ENCODE assay signal across 10 mouse cellular contexts in the genomic region with DNA sequence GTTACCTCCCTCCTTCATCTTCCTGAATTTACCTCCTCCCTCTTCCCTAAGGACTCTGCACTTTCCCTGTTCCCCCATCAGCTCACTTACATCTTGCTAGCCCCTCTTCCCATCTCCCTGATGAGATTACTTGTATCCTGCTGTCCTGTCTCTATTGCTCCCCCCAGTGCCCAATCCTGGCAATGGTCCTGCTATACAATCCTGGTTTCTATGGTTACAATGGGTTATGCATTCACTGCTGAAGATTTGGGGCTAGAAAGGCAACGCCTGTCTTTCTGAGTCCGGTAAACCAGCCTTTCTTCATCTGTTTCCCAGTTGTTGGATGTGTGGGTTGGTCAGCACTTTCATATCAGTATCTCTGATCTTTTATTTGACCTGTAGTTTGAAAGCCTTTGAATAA. TPM values are rescaled to one million over a fixed set of nuclear protein-coding genes. Genes with fewer than 3 reads are reported as not detected.
DNase-seq lines count a peak whose midpoint lies in the region; ATAC-seq and TF ChIP-seq lines count a peak whose summit lies in the region.
"Had no signal": no experiment of that assay in that cellular context is flagged by ENCODE, and none has a peak within 500 bp of the region (broad histone marks: within the 10 kb centered on the region; RNA-seq: fewer than 3 reads in every experiment).

No protein-coding gene starts in this region.

- intact Hi-C loops in heart, postnatal 36 days (cut with DNase I), result no loop called here

- H3K4me2 ChIP-seq in stomach, postnatal 0 days (replicated peaks; ENCODE audit: low read depth), result no peak overlapping the region

- no peak overlapping the region for H3K9ac ChIP-seq in stomach, postnatal 0 days (ENCODE audit: low read length)

- ATAC-seq in granulocyte monocyte progenitor cell, adult 5-6 weeks (replicated peaks; ENCODE audit: poor library complexity, severe bottlenecking), result peak; percentile 70
- peak; percentile 70 for ATAC-seq in megakaryocyte progenitor cell, adult 5-6 weeks (replicated peaks; ENCODE audit: poor library complexity)
- ATAC-seq in stomach, postnatal 0 days (ENCODE audit: low FRiP score, low TSS enrichment), result no peak

- peak; percentile 26 to 37 for DNase-seq in adrenal gland, postnatal 36 days
- no peak for DNase-seq in adrenal gland, postnatal 4 days (ENCODE audit: low spot score in 2 of 2)
- peak; percentile 77 for DNase-seq in 416B (ENCODE audit: low read depth)
- DNase-seq in cerebellum, postnatal 14 days, result peak; percentile 26 to 36
- peak; percentile 35 for DNase-seq in stomach, postnatal 0 days (ENCODE audit: low spot score)
- no peak for DNase-seq in heart, postnatal 36 days

- no peaks in the 10 kb centered on the region for H3K9me3 ChIP-seq in stomach, postnatal 0 days (ENCODE audit: control insufficient read depth, low read length)

- H3K4me3 ChIP-seq in stomach, postnatal 0 days (ENCODE audit: low read depth, low read length), result no peak overlapping the region

- TF ChIP-seq EP300 in stomach, postnatal 0 days (optimal IDR thresholded peaks at IDR 0.05), result no peak

- H3K36me3 ChIP-seq in stomach, postnatal 0 days (ENCODE audit: control insufficient read depth, insufficient read depth, low read length), result no peaks in the 10 kb centered on the region

- no peaks in the 10 kb centered on the region for H3K4me1 ChIP-seq in stomach, postnatal 0 days (replicated peaks; ENCODE audit: control insufficient read depth, insufficient read depth)

- WGBS in stomach, postnatal 0 days, result 26% methylated on average over 2 of the region's 2 CpGs

- TF ChIP-seq CTCF in stomach, postnatal 0 days (IDR thresholded peaks at IDR 0.05; ENCODE audit: low read depth), result peak; percentile 66

- no peaks in the 10 kb centered on the region for H3K27me3 ChIP-seq in stomach, postnatal 0 days (ENCODE audit: control insufficient read depth, insufficient read depth, low read length)

- no peak overlapping the region for H3K27ac ChIP-seq in stomach, postnatal 0 days (replicated peaks)

RNA-seq across cellular contexts. Expression of gene Lect2, which starts 6.1 kb away (rescaled TPM):
- total RNA-seq in adrenal gland, postnatal 36 days (2021), result not detected
- total RNA-seq in adrenal gland, postnatal 4 days (2021), result 10 to 100 TPM in 1 of 2 experiments, under 1 TPM in 1; 0.98 to 24.8 TPM
- total RNA-seq in granulocyte monocyte progenitor cell, adult 5-6 weeks (2014; fragmentation: Nextera tagmentation), result not detected in 2 replicates
- not detected in 2 replicates for total RNA-seq in granulocyte monocyte progenitor cell, adult 5-6 weeks (2017)
- not detected in 2 replicates for total RNA-seq in megakaryocyte progenitor cell, adult 5-6 weeks (2015)
- not detected in 2 replicates for total RNA-seq in megakaryocyte progenitor cell, adult 5-6 weeks (2017)
- polyA plus RNA-seq in stomach, postnatal 0 days (2015; fragmentation: Nextera tagmentation; extraction: Ambion mirVana), result 0.19 and 0.27 TPM in 2 replicates
- not detected for total RNA-seq in heart, postnatal 36 days (2021)
- total RNA-seq: hematopoietic stem cell, adult 5-6 weeks had no signal
- polyA plus RNA-seq: neural tube, embryonic 14.5 days had no signal

RNA-seq across cellular contexts. Expression of gene Fbxl21, which starts 32.1 kb away (rescaled TPM):
- 1 to 10 TPM; 2.0 to 5.5 TPM for total RNA-seq in adrenal gland, postnatal 36 days (2021)
- 1 to 10 TPM; 7.1 to 8.3 TPM for total RNA-seq in adrenal gland, postnatal 4 days (2021)
- 1.3 TPM in 1 of 2 replicates, not detected in the other for total RNA-seq in granulocyte monocyte progenitor cell, adult 5-6 weeks (2014; fragmentation: Nextera tagmentation)
- 0.22 and 0.57 TPM in 2 replicates for total RNA-seq in granulocyte monocyte progenitor cell, adult 5-6 weeks (2017)
- total RNA-seq in megakaryocyte progenitor cell, adult 5-6 weeks (2015), result 0.67 and 0.95 TPM in 2 replicates
- not detected in 2 replicates for total RNA-seq in megakaryocyte progenitor cell, adult 5-6 weeks (2017)
- 1.2 TPM in 2 replicates for polyA plus RNA-seq in stomach, postnatal 0 days (2015; fragmentation: Nextera tagmentation; extraction: Ambion mirVana)
- total RNA-seq in heart, postnatal 36 days (2021), result under 1 TPM; 0.58 to 0.60 TPM

RNA-seq across cellular contexts. Expression of gene Tgfbi, which starts 54.9 kb away (rescaled TPM):
- total RNA-seq in adrenal gland, postnatal 36 days (2021), result 10 to 100 TPM; 33.1 to 50.2 TPM
- 10 to 100 TPM; 52.0 to 53.4 TPM for total RNA-seq in adrenal gland, postnatal 4 days (2021)
- total RNA-seq in granulocyte monocyte progenitor cell, adult 5-6 weeks (2014; fragmentation: Nextera tagmentation), result 10.1 and 15.3 TPM in 2 replicates
- 15.6 and 21.7 TPM in 2 replicates for total RNA-seq in granulocyte monocyte progenitor cell, adult 5-6 weeks (2017)
- total RNA-seq in megakaryocyte progenitor cell, adult 5-6 weeks (2015), result 8.4 and 10.1 TPM in 2 replicates
- total RNA-seq in megakaryocyte progenitor cell, adult 5-6 weeks (2017), result 15.4 and 15.7 TPM in 2 replicates
- 140 and 149 TPM in 2 replicates for polyA plus RNA-seq in stomach, postnatal 0 days (2015; fragmentation: Nextera tagmentation; extraction: Ambion mirVana)
- 10 to 100 TPM; 21.1 to 25.9 TPM for total RNA-seq in heart, postnatal 36 days (2021)

Comparison
In these comparisons a context has a peak if more than half of its experiments do, and no peak if none do; other contexts are left out.
1. DNase-seq: peak in adrenal gland, postnatal 36 days (2 of 2), 416B (single experiment), cerebellum, postnatal 14 days (2 of 2) and stomach, postnatal 0 days (single experiment); none in adrenal gland, postnatal 4 days (0 of 2) and heart, postnatal 36 days (0 of 2).